Mouse (Mus musculus) heart, embryonic 12.5 days (tissue): ENCODE measurements around the gene Gm5244. TPM values are rescaled to one million over a fixed set of nuclear protein-coding genes. Genes with fewer than 3 reads are reported as not detected.

Experiments used
- polyA plus RNA-seq: library from polyadenylated mRNA; unstranded; fragments of >200 nt; fragmentation: Nextera tagmentation; extraction: Ambion mirVana; gene quantifications from 2 replicates; pipeline ENCODE4 v1.2.1, GENCODE M21; 2016

The Gm5244 gene
- polyA plus RNA-seq, 1 experiment from 2014 or later, result not detected

Other genes with a start within 250 kb of the Gm5244 start
- gene Gm4952, start 246.7 kb upstream of the Gm5244 start, polyA plus RNA-seq, result 0.08 and 0.15 TPM in 2 replicates
- gene Glyat, start 213.4 kb upstream of the Gm5244 start, polyA plus RNA-seq, result not detected in 2 replicates
- gene Olfr1442, start 176.2 kb upstream of the Gm5244 start, polyA plus RNA-seq, result not detected in 2 replicates
- not detected in 2 replicates for gene Olfr1443, start 168.6 kb upstream of the Gm5244 start, polyA plus RNA-seq
- gene Keg1, start 150.9 kb upstream of the Gm5244 start, polyA plus RNA-seq, result not detected in 2 replicates
- 0.69 and 1.2 TPM in 2 replicates for gene Cntf, start 81.0 kb upstream of the Gm5244 start, polyA plus RNA-seq
- 14.8 and 16.4 TPM in 2 replicates for gene Zfp91, start 50.6 kb upstream of the Gm5244 start, polyA plus RNA-seq
- gene Lpxn, start 50.5 kb upstream of the Gm5244 start, polyA plus RNA-seq, result 0.54 and 0.75 TPM in 2 replicates
- not detected in 2 replicates for gene Olfr1444, start 10.6 kb downstream of the Gm5244 start, polyA plus RNA-seq
- gene Olfr1445, start 37.2 kb downstream of the Gm5244 start, polyA plus RNA-seq, result not detected in 2 replicates
- gene Olfr1446, start 46.8 kb downstream of the Gm5244 start, polyA plus RNA-seq, result not detected in 2 replicates
- gene Olfr1447, start 57.1 kb downstream of the Gm5244 start, polyA plus RNA-seq, result not detected in 2 replicates
- gene Olfr1448, start 77.7 kb downstream of the Gm5244 start, polyA plus RNA-seq, result not detected in 2 replicates
- not detected in 2 replicates for gene Olfr1449, start 84.2 kb downstream of the Gm5244 start, polyA plus RNA-seq
- not detected in 2 replicates for gene Olfr1450, start 103.6 kb downstream of the Gm5244 start, polyA plus RNA-seq
- not detected in 2 replicates for gene Olfr1451, start 148.3 kb downstream of the Gm5244 start, polyA plus RNA-seq
- not detected in 2 replicates for gene Olfr1453, start 181.6 kb downstream of the Gm5244 start, polyA plus RNA-seq
- not detected in 2 replicates for gene Olfr1454, start 213.9 kb downstream of the Gm5244 start, polyA plus RNA-seq